Mouse (Mus musculus) midbrain, embryonic 11.5 days (tissue): ENCODE measurements around the gene Rsph6a. TPM values are rescaled to one million over a fixed set of nuclear protein-coding genes. Genes with fewer than 3 reads are reported as not detected.

Source experiments
- ATAC-seq: fragments of 200-750 bp; cut with Nextera tagmentation; 2 replicates; pipeline ENCODE4 v1.8.0; 2017; ENCODE audit warnings: moderate TSS enrichment, moderate library complexity; ENCODE audit not compliant: low FRiP score
- DNase-seq: peaks from one replicate; pipeline ENCODE4 v3.0.0; 2015; ENCODE audit warnings: low spot score; ENCODE audit errors: missing footprints
- H3K27ac ChIP-seq: fragments of 300-500 bp; sonication (generic); 2 replicates; pipeline ENCODE4 v1.5.1; 2014; ENCODE audit warnings: low read depth, low read length
- H3K27me3 ChIP-seq: fragments of 300-500 bp; sonication (generic); 2 replicates; pipeline ENCODE4 v1.6.1; 2014; ENCODE audit warnings: mild to moderate bottlenecking, low read length, moderate library complexity, mixed read lengths; ENCODE audit not compliant: control insufficient read depth, insufficient read depth
- H3K36me3 ChIP-seq: fragments of 300-500 bp; sonication (generic); 2 replicates; pipeline ENCODE4 v1.6.1; 2014; ENCODE audit warnings: mild to moderate bottlenecking, low read length, moderate library complexity, mixed read lengths; ENCODE audit not compliant: control insufficient read depth, insufficient read depth
- H3K4me1 ChIP-seq: fragments of 300-500 bp; sonication (generic); 2 replicates; pipeline ENCODE4 v1.6.1; 2014; ENCODE audit warnings: low read length; ENCODE audit not compliant: control insufficient read depth, insufficient read depth
- H3K4me2 ChIP-seq: fragments of 300-500 bp; sonication (generic); 2 replicates; pipeline ENCODE4 v1.6.1; 2014; ENCODE audit warnings: mild to moderate bottlenecking, moderate library complexity
- H3K4me3 ChIP-seq: fragments of 300-500 bp; sonication (generic); 2 replicates; pipeline ENCODE4 v1.5.1; 2014; ENCODE audit warnings: low read depth, low read length
- H3K9ac ChIP-seq: fragments of 300-500 bp; sonication (generic); 2 replicates; pipeline ENCODE4 v1.6.1; 2014; ENCODE audit warnings: low read length
- H3K9me3 ChIP-seq: fragments of 300-500 bp; sonication (generic); 2 replicates; pipeline ENCODE4 v1.6.1; 2016; ENCODE audit warnings: low read length; ENCODE audit not compliant: control insufficient read depth
- WGBS: fragments of 180-500 bp; shearing (Covaris S2); extraction: QIAGEN DNeasy Blood & Tissue Kit; methylation state at CpG from one replicate; pipeline ENCODE4 v1.1.7; 2014; 5-methylcytosine and 5-hydroxymethylcytosine counted together
- polyA plus RNA-seq: library from polyadenylated mRNA; unstranded; fragments of >200 nt; fragmentation: Nextera tagmentation; extraction: Ambion mirVana; gene quantifications from 2 replicates; pipeline ENCODE4 v1.2.1, GENCODE M21; 2014

The Rsph6a gene
- polyA plus RNA-seq, 1 experiment from 2014 or later = not detected

DNA sequence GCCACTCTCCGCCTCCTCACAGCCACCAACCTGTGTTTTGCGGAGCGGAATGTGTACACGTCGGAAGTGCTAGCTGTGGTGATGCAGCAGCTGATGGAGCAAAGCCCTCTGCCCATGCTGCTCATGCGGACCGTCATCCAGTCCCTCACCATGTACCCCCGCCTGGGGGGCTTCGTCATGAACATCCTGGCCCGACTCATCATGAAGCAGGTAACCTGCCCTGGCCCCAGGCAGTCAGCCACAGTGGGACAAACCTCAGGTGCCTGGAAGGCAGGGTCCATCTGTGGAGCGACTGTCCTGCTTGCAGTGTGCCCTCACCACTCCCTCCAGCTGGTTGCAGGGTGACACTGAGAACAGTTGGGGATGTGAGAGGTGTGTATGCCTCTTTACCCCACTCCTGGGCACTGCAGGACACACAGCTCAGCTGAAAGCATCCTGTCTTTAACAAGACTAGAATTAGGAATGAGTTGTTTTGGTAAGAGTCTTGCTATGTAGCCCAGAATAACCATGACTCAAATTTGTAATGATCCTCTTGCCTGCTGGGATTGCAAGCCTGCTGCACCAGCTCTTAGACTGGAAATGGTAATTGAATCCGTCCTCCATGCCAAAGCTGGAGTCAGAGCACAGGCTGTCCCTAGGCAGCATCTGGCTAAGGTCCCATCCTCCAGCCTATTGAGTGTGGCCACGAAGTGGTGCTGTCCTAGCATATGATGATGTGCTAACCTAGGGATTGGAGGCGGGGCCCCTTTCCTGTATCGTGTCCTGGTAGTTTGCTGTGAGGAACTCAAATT, 1.9 kb upstream of the Rsph6a start:
- peaks cover 30% of the 10 kb centered on the region for H3K36me3 ChIP-seq
- H3K4me3 ChIP-seq = no peak overlapping the region
- WGBS = 92% methylated on average over 15 of the region's 15 CpGs
- H3K4me2 ChIP-seq = no peak overlapping the region
- no peak for ATAC-seq
- no peaks in the 10 kb centered on the region for H3K9me3 ChIP-seq
- H3K27ac ChIP-seq = no peak overlapping the region
- no peak for DNase-seq
- H3K4me1 ChIP-seq = peaks cover 6% of the 10 kb centered on the region
- H3K27me3 ChIP-seq = no peaks in the 10 kb centered on the region
- no peak overlapping the region for H3K9ac ChIP-seq

DNA sequence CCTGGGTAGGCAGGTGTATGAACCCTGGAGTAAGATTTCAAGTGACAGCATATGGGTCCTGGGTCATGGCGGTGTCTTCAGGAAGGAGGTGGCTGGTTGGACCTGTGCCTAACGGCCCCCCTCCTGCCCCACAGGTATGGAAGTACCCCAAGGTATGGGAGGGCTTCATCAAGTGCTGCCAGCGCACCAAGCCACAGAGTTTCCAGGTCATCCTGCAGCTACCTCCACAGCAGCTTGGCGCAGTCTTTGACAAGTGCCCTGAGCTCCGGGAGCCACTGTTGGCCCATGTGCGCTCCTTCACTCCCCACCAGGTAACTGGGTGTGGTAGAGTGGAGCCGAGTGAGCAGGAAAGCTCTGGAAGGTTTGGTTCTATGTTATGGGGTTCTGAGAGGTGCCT, 1.4 kb upstream of the Rsph6a start:
- no peaks in the 10 kb centered on the region for H3K27me3 ChIP-seq
- ATAC-seq (no peak), DNase-seq (peak; percentile 79)
- H3K9ac ChIP-seq = no peak overlapping the region
- H3K4me2 ChIP-seq = no peak overlapping the region
- peaks cover 30% of the 10 kb centered on the region for H3K36me3 ChIP-seq
- H3K4me1 ChIP-seq = peaks cover 6% of the 10 kb centered on the region
- H3K9me3 ChIP-seq = no peaks in the 10 kb centered on the region
- 94% methylated on average over 7 of the region's 7 CpGs for WGBS
- H3K4me3 ChIP-seq = no peak overlapping the region
- H3K27ac ChIP-seq = no peak overlapping the region

DNA sequence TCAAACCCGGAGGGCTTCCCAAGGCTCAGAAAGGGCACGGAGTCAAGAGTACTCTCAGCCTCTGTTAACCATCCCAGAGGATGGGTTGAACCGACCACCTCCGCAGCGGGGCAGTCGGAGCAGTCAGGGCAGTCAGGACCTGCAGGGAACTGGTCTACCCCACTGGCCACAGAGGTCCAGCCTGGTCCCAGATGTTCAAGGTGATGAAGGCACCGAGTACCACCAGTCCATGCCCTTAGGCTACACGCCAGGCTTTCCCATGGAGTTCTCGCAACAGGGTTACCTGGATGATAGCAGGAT, 237 bp downstream of the Rsph6a start:
- 65% methylated on average over 9 of the region's 9 CpGs for WGBS
- peak; percentile 58 for ATAC-seq

DNA sequence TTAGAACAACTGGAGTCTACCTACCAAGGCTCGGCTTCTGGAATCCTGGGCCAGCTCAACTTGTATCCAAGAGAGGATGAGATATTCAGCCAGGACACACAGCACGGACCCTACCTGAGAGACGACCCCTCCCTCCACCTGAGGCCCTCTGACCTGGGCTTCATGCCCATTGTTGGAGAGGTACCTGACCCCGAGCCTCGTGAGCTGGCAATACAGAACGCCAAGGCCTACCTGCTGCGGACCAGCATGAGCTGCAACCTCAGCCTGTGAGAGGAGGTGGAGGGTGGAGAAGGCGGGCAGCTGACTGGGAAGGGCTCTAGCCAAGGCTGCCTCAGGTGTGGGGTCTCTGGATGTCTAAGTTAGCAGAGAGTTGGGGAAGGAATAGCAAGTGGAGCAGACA, 618 bp downstream of the Rsph6a start:
- Histone ChIP-seq H3K36me3 (peaks cover 11% of the 10 kb centered on the region; the same call in 1 of the 2 replicates), H3K27me3 (no peaks in the 10 kb centered on the region), H3K27ac (no peak overlapping the region), H3K4me2 (no peak overlapping the region), H3K9me3 (no peaks in the 10 kb centered on the region), H3K9ac (no peak overlapping the region), H3K4me1 (peaks cover 6% of the 10 kb centered on the region), H3K4me3 (no peak overlapping the region)
- ATAC-seq = peak; percentile 6; the same call in 1 of the 2 replicates
- WGBS = 93% methylated on average over 8 of the region's 8 CpGs
- no peak for DNase-seq

More for the DNA sequence above, 237 bp downstream of the Rsph6a start:
- DNase-seq = no peak
- peak overlapping the region; percentile 38 for H3K4me2 ChIP-seq
- no peaks in the 10 kb centered on the region for H3K27me3 ChIP-seq
- H3K9me3 ChIP-seq = no peaks in the 10 kb centered on the region
- no peak overlapping the region for H3K27ac ChIP-seq
- 0 out of 2 replicates have a peak overlapping the region, but pooled peaks have one; percentile 22 for H3K4me3 ChIP-seq
- peaks cover 15% of the 10 kb centered on the region for H3K36me3 ChIP-seq
- H3K9ac ChIP-seq = peak overlapping the region; percentile 35; the same call in 1 of the 2 replicates
- peaks cover 6% of the 10 kb centered on the region for H3K4me1 ChIP-seq

DNA sequence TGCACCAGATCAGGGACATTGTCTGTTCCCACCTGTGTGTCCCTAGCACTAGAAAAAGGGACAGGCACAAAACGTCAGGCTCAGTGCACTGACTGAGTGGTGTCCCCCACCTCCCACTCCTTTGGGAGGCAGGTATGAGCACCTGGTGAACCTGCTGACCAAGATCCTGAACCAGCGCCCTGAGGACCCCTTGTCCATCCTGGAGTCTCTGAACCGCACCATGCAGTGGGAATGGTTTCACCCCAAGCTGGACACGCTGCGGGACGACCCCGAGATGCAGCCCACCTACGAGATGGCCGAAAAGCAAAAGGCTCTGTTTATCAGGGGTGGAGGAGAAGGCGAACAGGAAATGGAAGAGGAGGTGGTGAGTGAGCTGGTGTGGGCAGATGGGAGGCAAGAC, 2.9 kb downstream of the Rsph6a start:
- Histone ChIP-seq H3K4me2 (no peak overlapping the region), H3K9me3 (no peaks in the 10 kb centered on the region), H3K36me3 (peaks cover 4% of the 10 kb centered on the region; the same call in 1 of the 2 replicates), H3K4me3 (no peak overlapping the region), H3K9ac (no peak overlapping the region), H3K4me1 (peaks cover 6% of the 10 kb centered on the region), H3K27ac (no peak overlapping the region), H3K27me3 (no peaks in the 10 kb centered on the region)
- 90% methylated on average over 10 of the region's 10 CpGs for whole genome bisulfite sequencing
- no peak for ATAC-seq
- DNase-seq = no peak

DNA sequence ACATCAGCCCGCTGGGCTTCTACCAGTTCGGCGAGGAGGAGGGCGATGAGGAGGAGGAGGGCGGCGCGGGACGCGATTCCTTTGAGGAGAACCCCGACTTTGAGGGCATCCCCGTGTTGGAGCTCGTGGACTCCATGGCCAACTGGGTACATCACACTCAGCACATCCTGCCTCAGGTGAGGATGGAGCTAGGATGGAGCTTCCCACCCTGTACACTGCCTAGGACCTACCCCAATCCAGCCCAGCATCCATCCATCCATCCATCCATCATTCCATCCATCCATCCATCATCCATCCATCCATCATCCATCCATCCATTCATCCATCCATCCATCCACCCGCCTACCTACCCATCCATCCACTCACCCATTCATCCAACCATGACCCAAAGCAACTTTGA, 11.4 kb downstream of the Rsph6a start:
- no peaks in the 10 kb centered on the region for H3K36me3 ChIP-seq
- no peak overlapping the region for H3K27ac ChIP-seq
- no peak for DNase-seq
- no peak overlapping the region for H3K4me2 ChIP-seq
- peaks cover 22% of the 10 kb centered on the region for H3K27me3 ChIP-seq
- peaks cover 2% of the 10 kb centered on the region; the same call in 1 of the 2 replicates for H3K9me3 ChIP-seq
- WGBS = 54% methylated on average over 13 of the region's 13 CpGs
- H3K9ac ChIP-seq = no peak overlapping the region
- no peak for ATAC-seq
- no peak overlapping the region for H3K4me3 ChIP-seq
- no peaks in the 10 kb centered on the region for H3K4me1 ChIP-seq

DNA sequence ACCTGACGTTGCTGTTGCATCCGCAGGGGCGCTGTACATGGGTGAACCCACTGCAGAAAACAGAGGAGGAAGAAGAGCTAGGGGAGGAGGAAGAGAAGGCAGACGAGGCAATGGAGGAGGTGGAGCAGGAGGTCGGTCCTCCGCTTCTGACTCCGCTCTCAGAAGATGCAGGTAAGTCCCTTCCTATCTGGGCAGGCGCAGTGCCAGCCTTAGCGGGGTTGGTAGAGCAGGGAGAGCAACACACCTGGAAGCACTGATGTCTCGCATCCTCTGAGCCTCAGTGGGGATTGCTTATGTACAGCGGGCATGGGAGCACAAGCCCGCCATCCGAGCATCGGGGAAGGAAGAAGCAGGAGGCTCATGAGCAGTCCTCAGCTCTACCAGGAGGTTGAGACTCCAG, 12.6 kb downstream of the Rsph6a start:
- Histone ChIP-seq H3K4me2 (no peak overlapping the region), H3K4me1 (no peaks in the 10 kb centered on the region), H3K9ac (no peak overlapping the region), H3K36me3 (no peaks in the 10 kb centered on the region), H3K27ac (no peak overlapping the region), H3K9me3 (peaks cover 2% of the 10 kb centered on the region; the same call in 1 of the 2 replicates), H3K4me3 (no peak overlapping the region), H3K27me3 (peaks cover 22% of the 10 kb centered on the region)
- no peak for DNase-seq
- no peak for ATAC-seq
- 48% methylated on average over 14 of the region's 14 CpGs for WGBS

DNA sequence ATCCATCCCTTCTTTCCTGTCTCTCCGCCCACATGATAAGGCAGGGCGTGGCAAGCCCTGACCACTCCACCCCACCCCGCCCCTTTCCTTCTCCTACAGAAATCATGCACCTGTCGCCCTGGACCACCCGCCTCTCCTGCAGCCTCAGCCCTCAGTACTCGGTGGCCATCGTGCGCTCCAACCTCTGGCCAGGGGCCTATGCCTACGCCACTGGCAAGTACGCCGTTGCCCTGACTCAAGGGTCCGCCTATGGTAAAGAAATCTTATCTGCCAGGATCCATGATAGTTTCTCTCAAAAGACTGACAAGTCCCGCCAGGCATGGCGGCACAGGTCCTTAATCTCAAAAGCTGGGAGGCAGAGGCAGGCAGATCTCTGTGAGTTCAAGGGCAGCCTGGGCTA, 13.4 kb downstream of the Rsph6a start:
- Histone ChIP-seq H3K4me1 (no peaks in the 10 kb centered on the region), H3K4me2 (no peak overlapping the region), H3K27me3 (peaks cover 22% of the 10 kb centered on the region), H3K27ac (no peak overlapping the region), H3K9me3 (peaks cover 2% of the 10 kb centered on the region; the same call in 1 of the 2 replicates), H3K9ac (no peak overlapping the region), H3K4me3 (no peak overlapping the region), H3K36me3 (no peaks in the 10 kb centered on the region)
- DNase-seq = no peak
- no peak for ATAC-seq
- WGBS = 72% methylated on average over 12 of the region's 14 CpGs

DNA sequence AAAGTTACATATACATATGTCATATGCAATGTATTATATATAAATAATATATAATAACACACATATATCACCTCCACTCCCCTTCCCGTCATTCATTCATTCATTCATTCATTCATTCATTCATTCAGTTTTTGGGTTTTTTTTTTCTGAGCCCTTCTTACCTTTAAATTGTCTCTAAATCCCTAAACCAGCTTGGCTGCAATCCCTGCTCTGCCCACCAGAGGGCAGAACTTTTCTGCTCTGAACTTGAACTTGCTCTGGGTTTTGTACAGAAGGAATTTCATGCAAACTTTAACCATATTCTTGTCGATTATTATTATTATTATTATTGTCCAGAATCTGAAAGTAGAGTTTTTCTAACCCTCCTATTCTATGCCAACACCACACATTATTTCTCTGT, 14.2 kb downstream of the Rsph6a start:
- no peak for ATAC-seq
- DNase-seq = peak; percentile 98
- Histone ChIP-seq H3K4me2 (no peak overlapping the region), H3K4me1 (no peaks in the 10 kb centered on the region), H3K9me3 (peaks cover 2% of the 10 kb centered on the region; the same call in 1 of the 2 replicates), H3K27me3 (peaks cover 22% of the 10 kb centered on the region), H3K4me3 (no peak overlapping the region), H3K27ac (no peak overlapping the region), H3K36me3 (no peaks in the 10 kb centered on the region), H3K9ac (no peak overlapping the region)
- 13% methylated on average over 2 of the region's 2 CpGs for WGBS
